Mouse (Mus musculus): ENCODE results near the gene Hmg20a.

- no peak for TF ChIP-seq CTCF (IDR thresholded peaks at IDR 0.05; ENCODE audit: control insufficient read depth, insufficient read depth, insufficient replicate concordance, low read depth, low read length)
- TF ChIP-seq POLR2A (IDR thresholded peaks at IDR 0.05; ENCODE audit: control insufficient read depth, low read depth, low read length), result no peak
Observed at GRCm38 (mm10) chr9:56535361-56535760, 117.0 kb downstream of the Hmg20a start.

Measured in testis, adult 2 months (tissue).